Mouse (Mus musculus) olfactory bulb, adult 2 months (tissue): ENCODE measurements at regions not wholly inside any gene's neighbourhood (a gene's known extent, or its start where the extent isn't known, plus 50 kb on each side); places are given as distances from the start of the nearest gene placed in this dataset.

Source experiments
- H3K27ac ChIP-seq: fragments of 200-500 bp; 2 replicates; pipeline ENCODE4 v1.5.1; 2012; ENCODE audit warnings: low read depth, low read length; ENCODE audit not compliant: insufficient read depth
- H3K4me1 ChIP-seq: fragments of 200-500 bp; 2 replicates; pipeline ENCODE4 v1.6.1; 2012; ENCODE audit warnings: low read length; ENCODE audit not compliant: control insufficient read depth, insufficient read depth
- H3K4me3 ChIP-seq: fragments of 200-500 bp; 2 replicates; pipeline ENCODE4 v1.5.1; 2012; ENCODE audit warnings: mild to moderate bottlenecking, low read depth, low read length, moderate library complexity; ENCODE audit not compliant: insufficient read depth
- CTCF ChIP-seq: fragments of 200-500 bp; IDR thresholded peaks from 2 replicates; pipeline ENCODE4 v1.5.1; 2012; ENCODE audit warnings: low read depth, mild to moderate bottlenecking, low read length, moderate library complexity; ENCODE audit not compliant: insufficient read depth
- POLR2A ChIP-seq: fragments of 200-500 bp; IDR thresholded peaks from 2 replicates; pipeline ENCODE4 v1.6.1; 2012; ENCODE audit warnings: mild to moderate bottlenecking, low read depth, low read length, moderate library complexity; ENCODE audit not compliant: insufficient read depth
- WGBS: fragments of 180-500 bp; shearing (Covaris S2); methylation state at CpG from one replicate; pipeline ENCODE4 v1.1.7; 2018; 5-methylcytosine and 5-hydroxymethylcytosine counted together

DNA sequence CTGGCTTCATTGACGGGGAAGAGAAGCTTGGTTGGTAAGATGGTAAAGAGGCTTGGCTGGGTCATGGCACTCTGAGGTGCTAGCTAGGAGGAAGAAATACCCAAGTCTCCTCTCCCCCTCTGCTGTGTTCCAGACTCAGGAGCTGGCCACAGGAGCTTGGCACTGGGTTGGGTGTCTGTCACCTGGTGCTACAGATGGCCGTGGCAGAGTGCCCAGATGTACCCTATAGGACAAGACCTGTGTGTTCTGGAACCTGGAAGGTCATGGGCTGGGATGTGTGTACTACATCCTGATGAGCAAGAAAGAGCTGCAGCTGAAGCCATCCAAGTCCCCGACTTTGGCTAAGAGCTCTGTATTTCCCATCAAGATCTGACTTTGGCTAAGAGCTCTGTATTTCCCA, 72.4 kb downstream of the Nupl2 start:
- TF ChIP-seq CTCF, result no peak
- no peak for TF ChIP-seq POLR2A
- 94% methylated on average over 3 of the region's 3 CpGs for WGBS
- H3K4me1 ChIP-seq, result no peaks in the 10 kb centered on the region
- no peak overlapping the region for H3K4me3 ChIP-seq
- no peak overlapping the region for H3K27ac ChIP-seq

DNA sequence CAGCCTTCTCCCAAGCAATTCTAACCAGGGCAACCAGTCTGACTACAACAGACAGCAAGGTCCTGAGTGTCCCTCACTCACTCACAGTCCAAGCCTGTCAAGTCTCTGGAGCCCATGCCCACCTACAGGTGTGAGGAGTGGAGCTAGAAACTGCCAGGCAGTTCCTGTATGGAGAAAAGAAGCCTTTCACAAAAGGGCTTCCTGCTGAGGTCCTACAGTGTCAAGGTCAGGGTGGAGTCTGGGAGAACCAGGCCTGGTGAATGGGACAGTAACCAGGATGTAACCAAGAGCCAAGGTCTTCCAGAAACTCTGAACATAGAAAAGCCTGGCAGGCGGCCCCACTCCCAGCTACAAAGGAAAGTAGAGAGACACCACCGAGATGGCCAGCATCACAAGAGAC, 74.2 kb downstream of the Nupl2 start:
- H3K4me1 ChIP-seq, result no peaks in the 10 kb centered on the region
- no peak overlapping the region for H3K27ac ChIP-seq
- TF ChIP-seq POLR2A (no peak), CTCF (no peak)
- H3K4me3 ChIP-seq, result no peak overlapping the region
- WGBS, result 65% methylated on average over 2 of the region's 2 CpGs

DNA sequence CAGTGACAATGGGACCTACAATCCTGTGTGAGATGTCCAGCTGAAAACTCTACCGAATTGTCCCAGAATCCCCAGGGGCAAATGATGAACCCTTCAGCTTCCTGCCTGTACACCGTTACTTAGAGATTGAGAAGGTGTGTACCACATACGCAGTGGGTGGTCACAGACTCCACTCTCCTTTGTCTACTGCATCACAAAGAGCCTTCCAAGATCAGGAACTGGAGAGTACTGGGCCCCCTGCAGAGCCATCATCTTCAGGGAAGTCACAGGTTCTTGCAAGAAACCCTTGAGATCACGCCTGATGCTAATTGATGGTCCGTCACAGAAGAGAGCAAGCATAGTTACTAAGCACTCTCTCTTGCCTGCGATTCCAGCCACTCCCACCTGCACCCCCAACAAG, 79.4 kb downstream of the Nupl2 start:
- WGBS, result 80% methylated on average over 6 of the region's 6 CpGs
- TF ChIP-seq POLR2A (no peak), CTCF (no peak)

DNA sequence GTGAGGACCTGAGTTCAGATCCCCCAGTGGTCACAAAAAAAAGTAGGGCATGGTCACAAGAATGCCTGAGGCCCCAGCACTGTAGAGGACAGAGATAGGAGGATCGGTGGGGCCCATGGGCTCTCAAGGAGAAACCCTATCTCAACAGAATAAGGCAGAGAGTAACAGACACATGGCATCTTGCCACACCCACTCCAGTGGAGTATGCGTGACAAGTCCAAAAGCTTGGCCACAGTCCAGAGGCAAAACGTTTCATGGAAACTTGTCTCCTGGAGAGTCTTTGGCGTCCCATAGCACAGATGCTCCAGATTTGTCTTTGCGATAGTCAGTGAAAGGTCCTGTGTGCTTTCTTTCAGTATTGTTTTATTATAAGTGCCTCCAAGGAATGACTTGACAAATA, 90.7 kb downstream of the Nupl2 start:
- H3K27ac ChIP-seq, result no peak overlapping the region
- H3K4me3 ChIP-seq, result no peak overlapping the region
- WGBS, result 77% methylated on average over 5 of the region's 5 CpGs
- H3K4me1 ChIP-seq, result no peaks in the 10 kb centered on the region
- TF ChIP-seq CTCF (no peak), POLR2A (no peak)

More for the DNA sequence above, 79.4 kb downstream of the Nupl2 start:
- Histone ChIP-seq H3K4me3 (no peak overlapping the region), H3K27ac (no peak overlapping the region), H3K4me1 (no peaks in the 10 kb centered on the region)

DNA sequence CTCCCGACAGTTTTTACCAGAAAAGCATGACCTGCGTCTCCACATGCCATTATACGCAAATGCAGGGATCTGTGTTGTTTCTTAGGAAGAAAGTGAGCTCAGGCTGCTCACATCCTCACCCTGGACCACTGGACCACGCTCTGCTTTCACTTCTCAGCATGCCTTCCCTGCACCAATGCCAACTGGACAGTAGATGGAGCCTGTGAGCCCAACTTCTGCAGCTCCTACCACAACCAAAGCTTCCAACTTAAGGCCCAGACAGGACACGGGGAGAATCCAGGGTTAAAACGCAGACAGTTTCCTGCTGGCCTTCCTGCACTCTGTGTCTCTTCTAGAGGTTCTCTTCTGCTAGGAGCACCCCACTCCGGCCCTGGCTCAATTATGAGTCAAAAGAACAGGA, 90.3 kb downstream of the Kcnh2 start:
- peaks cover 29% of the 10 kb centered on the region for H3K4me1 ChIP-seq
- WGBS, result 17% methylated on average over 7 of the region's 7 CpGs
- peak; percentile 69 for TF ChIP-seq CTCF
- TF ChIP-seq POLR2A, result no peak

DNA sequence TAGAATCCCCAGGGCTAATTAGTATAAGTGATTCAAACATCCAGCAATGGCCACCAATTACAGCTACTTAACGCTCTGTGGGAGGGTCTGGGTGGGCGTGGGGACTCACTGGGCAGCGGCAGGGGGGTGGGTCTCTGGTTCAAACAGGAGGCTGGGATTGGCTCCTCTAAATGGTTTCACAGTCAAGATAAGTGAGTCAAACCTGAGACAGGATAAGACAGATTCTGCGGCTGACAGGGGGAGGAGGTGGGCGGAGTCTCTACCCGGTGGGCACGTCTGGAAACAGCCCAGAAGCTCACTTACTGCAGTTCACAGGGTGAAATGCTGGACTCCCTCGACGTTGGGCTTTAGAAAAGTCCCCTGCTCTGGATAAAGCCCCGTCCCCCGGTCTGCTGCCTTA, 89.3 kb downstream of the Kcnh2 start:
- no peak for TF ChIP-seq CTCF
- no peak for TF ChIP-seq POLR2A
- Histone ChIP-seq H3K4me3 (no peak overlapping the region), H3K4me1 (peaks cover 35% of the 10 kb centered on the region), H3K27ac (no peak overlapping the region)
- 27% methylated on average over 11 of the region's 11 CpGs for WGBS

More for the DNA sequence above, 90.3 kb downstream of the Kcnh2 start:
- no peak overlapping the region for H3K27ac ChIP-seq
- no peak overlapping the region for H3K4me3 ChIP-seq

DNA sequence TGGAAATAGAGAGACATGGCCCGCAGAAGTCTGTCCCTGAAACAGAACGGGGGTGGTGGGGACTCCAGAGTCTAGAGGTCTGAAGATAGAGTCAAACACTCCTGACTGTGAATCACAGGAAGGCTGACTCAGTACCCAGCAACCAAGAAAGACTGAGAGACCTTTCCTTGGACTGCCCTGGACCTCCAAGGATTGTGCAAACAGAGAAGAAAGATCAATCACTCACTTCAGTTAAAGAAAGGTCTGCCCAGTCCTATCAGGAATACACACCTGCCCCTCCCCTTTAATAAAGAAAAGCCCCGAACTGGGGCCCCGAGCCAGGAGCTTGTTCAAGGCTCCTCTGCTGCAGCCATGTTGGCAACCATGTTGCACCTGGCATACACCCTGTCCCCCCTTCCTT, 87.3 kb downstream of the Kcnh2 start:
- no peak overlapping the region for H3K4me3 ChIP-seq
- H3K27ac ChIP-seq, result no peak overlapping the region
- 68% methylated on average over 4 of the region's 4 CpGs for WGBS
- no peak for TF ChIP-seq CTCF
- no peak for TF ChIP-seq POLR2A
- peaks cover 37% of the 10 kb centered on the region for H3K4me1 ChIP-seq

DNA sequence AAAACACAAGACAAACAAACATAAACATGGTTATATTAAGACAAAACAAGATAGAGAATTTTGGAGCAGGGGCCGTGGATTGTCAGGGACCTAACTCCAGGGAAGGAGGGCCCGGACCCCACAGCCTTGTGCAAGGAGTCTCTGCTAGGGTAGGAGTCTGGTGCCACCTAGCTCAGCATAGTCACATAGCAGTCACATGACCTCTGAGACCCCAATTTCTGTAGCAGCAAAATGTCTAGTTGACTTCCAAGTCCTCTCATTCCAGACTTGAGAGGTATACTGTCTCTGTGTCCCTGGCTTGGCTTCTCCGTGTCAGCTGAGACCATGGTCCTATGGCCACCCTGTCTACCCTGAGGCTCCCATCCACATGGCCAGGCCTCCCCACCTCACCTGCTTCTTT, 86.0 kb downstream of the Kcnh2 start:
- whole genome bisulfite sequencing, result 92% methylated on average over 3 of the region's 3 CpGs

DNA sequence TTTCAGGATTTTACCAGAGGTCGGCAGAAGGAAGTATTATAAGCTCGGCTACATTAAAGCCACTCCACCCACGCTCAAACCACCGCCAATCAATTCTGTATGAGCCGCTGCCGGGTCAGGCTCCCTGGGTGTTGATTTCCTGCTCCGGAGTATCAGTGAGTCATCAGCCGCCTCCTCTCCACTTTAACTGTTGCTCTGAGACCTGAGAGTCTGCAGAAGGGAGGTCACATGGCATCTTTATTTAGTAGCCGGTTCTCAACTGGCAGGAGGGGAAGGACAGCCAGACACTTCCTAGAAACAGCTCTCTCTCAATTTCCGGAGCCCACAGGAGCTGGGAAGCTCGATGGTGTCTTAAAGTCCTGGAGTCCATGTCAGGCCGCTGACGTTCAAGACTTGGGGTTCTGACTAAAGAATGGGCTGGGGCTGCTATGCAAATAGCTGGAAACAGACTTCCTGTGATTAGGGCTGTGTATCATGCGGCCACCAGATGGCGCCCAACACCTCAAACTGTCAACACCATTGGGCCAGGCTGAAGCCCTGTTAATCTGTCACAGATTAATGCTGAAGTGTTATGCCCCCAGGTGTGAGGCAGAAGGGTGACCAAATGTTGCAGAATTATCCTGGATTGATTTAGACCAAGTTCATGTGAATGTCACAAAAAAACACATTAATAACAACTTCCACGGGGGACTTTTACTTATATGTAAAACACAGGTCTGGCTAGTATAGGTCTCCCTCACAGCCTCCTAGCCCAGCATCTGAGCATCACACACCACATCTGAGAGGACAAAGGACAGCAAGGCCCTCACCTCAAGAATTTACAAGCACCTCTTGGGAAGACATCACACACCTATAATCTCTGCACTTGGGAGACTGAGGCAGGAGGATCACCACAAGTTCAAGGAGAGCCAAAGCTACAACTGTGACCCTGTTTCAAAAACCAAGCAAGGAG, 84.8 kb downstream of the Kcnh2 start:
- H3K27ac ChIP-seq, result peak overlapping the region; percentile 87
- H3K4me1 ChIP-seq, result peaks cover 36% of the 10 kb centered on the region
- WGBS, result 3% methylated on average over 16 of the region's 16 CpGs
- peak overlapping the region; percentile 23 for H3K4me3 ChIP-seq
- TF ChIP-seq POLR2A (no peak), CTCF (peak; percentile 82)

More for the DNA sequence above, 86.0 kb downstream of the Kcnh2 start:
- H3K27ac ChIP-seq, result 0 out of 2 replicates have a peak overlapping the region, but pooled peaks have one; percentile 87
- H3K4me1 ChIP-seq, result peaks cover 37% of the 10 kb centered on the region
- TF ChIP-seq POLR2A, result no peak
- no peak for TF ChIP-seq CTCF
- no peak overlapping the region for H3K4me3 ChIP-seq
